Mouse (Mus musculus) E14TG2a.4 (cell line): ENCODE results near the gene Tshz2.

Experiments
- CTCF ChIP-seq: conservative IDR thresholded peaks from 2 replicates; pipeline ENCODE4 v1.5.1; 2014; ENCODE audit warnings: low read length
- NANOG ChIP-seq: IDR thresholded peaks from 2 replicates; pipeline ENCODE4 v1.6.1; 2014; ENCODE audit warnings: borderline replicate concordance, low read length, mixed read lengths
- POU5F1 ChIP-seq: IDR thresholded peaks from 2 replicates; pipeline ENCODE4 v1.6.1; 2014; ENCODE audit warnings: low read length, borderline replicate concordance

GRCm38 (mm10) chr2:169935642-169936041 is 302.8 kb downstream of the Tshz2 start:
- TF ChIP-seq CTCF (no peak), NANOG (no peak), POU5F1 (no peak)
